Mouse (Mus musculus): Measurements from ENCODE around the gene Gpcpd1.

Gene Gpcpd1

DNA sequence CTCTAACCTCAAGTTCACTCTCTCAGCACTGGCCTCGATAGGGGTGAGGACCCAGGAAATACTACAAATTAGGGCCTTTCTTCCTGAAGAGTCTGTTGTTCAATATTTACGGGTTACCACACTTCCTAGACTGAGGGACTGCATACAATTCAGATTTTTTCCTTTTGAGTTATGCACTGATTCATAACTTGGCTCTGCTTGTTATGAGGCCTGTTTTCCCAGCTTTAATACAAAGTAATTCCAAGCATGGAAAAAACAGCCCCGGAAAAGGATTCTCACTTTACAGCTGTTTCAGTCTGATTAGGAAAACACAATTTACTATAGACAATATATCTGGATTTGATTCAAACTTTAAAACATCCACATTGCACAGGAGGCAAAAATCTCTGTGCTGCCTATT lies 1.5 kb downstream of the Gpcpd1 start:
- DNase-seq (ENCODE audit: low spot score in 2 of 2) = no peak

DNA sequence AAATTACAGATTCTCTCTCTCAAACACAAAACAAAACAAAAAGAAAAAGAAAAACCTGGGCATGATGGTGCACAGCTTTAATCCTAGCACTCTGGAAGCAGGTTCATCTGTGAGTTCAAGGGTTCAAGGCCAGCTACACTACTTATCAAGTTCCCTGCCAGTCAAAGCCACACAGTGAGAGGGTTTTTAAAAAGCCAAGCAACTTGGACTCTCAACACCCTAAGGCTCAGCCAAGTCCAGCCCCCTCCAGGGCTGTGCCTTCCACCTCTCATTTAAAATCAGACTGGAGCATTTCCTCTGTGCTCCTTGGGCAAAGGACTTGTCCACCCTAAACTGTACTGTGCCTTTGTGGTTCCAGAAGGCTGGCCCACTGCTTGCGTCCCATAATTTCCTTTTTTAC lies 3.3 kb downstream of the Gpcpd1 start:
- DNase-seq (ENCODE audit: low spot score in 2 of 2) = no peak

DNA sequence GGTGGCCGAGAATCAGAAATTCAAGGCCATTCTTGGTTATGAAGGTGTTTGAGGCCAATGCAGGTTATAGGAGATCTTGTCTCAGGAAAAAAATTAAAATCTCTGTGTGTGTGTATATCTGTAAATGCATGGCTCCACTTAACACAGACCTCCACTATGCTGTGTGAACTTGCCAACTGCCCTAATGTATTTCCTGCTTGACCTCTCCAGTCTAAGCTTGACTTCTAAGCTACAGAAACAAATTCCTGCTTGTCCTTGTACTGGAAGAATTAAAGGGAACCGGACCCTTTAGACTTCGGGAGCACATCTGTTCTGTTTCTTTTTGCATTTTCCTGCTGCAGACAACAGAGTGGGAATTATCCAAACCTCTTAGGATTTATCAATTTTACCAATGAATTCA lies 4.4 kb downstream of the Gpcpd1 start:
- no peak for DNase-seq (ENCODE audit: low spot score in 2 of 2)

GRCm38 (mm10) chr2:132582227-132582626 lies 5.3 kb downstream of the Gpcpd1 start:
- DNase-seq (ENCODE audit: low spot score in 2 of 2) = no peak

DNA sequence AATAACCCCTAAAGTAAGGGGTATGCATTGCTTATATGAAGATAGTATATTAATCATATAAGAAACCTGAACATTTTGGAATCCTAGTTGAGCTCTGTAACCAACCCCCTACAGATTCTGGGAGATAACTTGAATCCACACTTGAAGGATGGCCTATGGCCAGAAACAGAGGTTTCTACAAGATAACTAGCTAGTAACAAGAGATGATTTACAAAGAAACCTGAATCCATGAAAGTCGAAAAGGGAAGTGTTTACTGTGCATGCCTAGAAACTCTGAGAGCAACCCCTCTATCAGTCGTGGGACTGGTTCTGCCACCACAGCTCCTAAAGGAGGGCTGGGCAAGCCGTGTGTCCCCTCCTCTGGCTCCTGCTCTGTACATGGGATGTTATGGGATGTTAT lies 7.8 kb downstream of the Gpcpd1 start:
- DNase-seq (ENCODE audit: low spot score in 2 of 2) = no peak

DNA sequence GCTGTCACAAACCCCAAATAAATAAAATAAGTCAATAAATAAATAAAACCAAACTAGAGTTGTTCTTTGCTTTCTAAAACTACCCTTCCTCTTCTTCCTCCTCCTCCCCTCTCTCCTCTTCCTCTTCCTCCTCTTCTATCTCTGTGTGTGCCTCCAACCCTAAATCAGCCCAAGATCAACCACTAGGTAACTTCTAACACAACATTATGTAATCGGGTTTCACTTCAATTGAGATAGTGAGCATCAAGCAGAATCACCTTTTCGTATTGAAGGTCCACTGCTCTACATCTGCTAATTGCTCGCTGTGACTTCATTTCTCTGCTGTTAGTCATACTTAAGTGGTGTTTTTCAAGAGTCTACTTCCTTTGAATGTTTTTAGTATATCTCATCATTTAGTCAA lies 8.8 kb downstream of the Gpcpd1 start:
- no peak for DNase-seq (ENCODE audit: low spot score in 2 of 2)

- DNase-seq (ENCODE audit: low spot score in 2 of 2) = peak; percentile 99
These were observed 9.5 kb downstream of the Gpcpd1 start for GRCm38 (mm10) chr2:132578059-132578458.

- peak; percentile 73 to 74 for DNase-seq (ENCODE audit: low spot score in 2 of 2)
These were observed 10.0 kb downstream of the Gpcpd1 start for GRCm38 (mm10) chr2:132577431-132577981.

DNA sequence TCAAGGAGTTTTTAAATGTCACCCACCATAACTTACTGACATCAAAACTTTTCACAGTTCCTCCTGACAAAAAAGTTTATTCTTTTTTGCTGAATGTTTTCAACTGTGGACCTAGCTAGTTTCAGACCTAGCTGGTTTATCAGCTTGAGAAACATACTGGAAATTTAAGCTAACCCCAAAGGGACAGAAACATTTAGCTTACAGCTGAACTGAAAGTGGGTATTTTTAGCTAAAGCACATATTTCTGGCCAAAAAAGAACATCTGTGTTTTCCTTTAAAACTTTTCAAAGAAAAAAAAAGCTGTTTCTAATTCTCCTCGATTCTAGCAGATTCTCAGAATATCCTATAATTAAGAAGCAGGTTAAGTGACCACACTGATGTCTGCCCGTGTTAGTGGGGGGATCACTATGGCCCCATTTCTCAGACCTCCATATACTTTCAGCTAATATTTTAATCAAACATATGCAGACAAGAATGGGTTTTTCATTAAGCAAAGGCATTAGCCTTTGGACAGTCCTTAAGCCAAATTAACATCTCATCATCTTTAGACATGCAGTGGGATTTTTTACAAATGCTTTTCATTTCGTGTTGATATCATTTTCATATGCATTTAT lies 10.9 kb downstream of the Gpcpd1 start:
- no peak for DNase-seq (ENCODE audit: low spot score in 2 of 2)

DNA sequence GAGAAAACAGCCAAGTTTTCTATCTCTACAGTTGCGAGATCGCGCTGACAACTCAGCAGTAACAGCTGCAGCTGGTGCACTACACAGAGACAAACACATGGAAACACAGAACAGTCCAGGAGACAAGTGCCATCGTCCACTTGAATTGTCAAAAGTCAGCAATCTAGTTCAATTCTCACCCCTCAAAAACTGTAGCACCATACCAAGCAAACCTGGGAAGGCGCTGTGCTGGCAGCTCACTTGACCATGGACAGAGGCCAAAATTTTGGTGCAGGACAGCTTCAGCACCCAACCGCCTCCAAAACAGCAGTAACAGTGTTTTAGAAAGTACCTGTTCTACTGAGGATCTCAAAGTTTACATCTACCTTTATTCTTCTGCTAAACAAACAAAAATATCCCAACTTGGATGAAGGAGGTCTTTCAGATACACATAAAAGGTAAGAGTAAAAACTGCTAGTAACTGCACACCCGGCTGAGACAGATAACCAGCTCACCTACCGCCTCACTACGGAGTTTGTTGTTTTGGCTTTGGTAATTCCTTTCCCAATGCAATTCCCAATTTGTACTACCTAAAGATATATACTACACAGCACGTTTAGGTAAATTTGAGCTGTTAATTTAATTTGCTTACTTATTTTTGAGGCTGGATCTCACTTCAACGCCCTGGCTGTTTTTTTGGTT lies 11.6 kb downstream of the Gpcpd1 start:
- no peak for DNase-seq (ENCODE audit: low spot score in 2 of 2)

DNA sequence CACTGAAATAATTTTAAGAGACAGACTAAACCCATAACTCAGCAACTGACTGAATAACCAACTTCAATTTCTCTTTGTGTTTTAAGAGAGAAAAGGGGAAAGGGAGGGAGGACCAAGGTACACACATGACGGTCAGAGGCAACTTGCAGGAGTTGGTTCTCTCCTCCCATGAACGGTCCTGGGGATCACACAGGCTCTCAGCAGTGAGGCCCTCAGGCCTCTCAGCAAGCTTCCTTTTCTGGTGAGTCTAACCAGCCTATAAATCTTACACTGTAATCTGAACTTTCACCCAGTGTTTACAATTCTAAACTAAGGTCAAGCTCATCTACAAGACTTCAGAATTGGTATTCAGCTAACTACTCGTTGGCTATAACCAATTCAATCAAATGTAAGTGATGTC lies 12.3 kb downstream of the Gpcpd1 start:
- no peak for DNase-seq (ENCODE audit: low spot score in 2 of 2)

GRCm38 (mm10) chr2:132573280-132573679 lies 14.2 kb downstream of the Gpcpd1 start:
- DNase-seq (ENCODE audit: low spot score in 2 of 2) = no peak

GRCm38 (mm10) chr2:132572651-132573050 lies 14.9 kb downstream of the Gpcpd1 start:
- DNase-seq (ENCODE audit: low spot score in 2 of 2) = no peak

- no peak for DNase-seq (ENCODE audit: low spot score in 2 of 2)
These were observed 16.2 kb downstream of the Gpcpd1 start for GRCm38 (mm10) chr2:132571301-132571700.

DNA sequence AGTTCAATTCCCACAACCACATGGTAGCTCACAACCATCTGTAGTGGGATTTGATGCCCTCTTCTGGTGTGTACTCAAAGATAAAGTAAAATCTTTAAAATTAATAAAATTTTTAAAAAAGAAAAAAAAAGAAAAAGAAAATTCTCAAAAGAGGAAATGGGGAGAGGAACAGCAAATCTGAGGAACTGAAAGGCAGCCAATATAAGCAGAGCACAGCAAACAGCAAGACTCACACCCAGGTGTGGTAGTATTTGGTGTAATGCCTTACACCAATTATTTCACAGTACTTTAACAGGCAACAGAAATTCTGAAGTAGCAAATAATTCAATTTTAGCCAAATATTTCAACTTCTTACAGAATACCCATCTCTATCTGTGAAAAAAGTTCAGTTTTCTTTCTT lies 16.7 kb downstream of the Gpcpd1 start:
- DNase-seq (ENCODE audit: low spot score in 2 of 2) = no peak

DNA sequence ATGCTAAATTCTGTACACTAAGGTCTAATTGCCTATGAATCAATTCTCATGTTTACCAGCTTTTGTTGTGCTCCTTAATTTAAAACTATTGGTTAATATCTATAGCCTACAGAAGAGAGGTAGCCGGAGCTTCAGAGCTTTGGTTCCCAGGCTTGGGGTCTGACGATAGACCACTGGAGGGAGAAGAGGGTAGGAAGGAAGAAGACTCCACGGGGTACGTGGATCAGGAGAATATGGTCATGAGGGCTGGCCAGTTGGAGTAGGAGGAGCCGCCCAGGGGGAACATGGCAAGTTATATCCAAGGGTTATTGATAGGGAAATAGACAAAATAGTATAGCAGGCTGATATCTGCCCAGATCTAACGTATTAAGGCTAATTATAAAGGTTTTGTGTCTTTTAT lies 17.8 kb downstream of the Gpcpd1 start:
- no peak for DNase-seq (ENCODE audit: low spot score in 2 of 2)

GRCm38 (mm10) chr2:132567414-132567813 lies 20.1 kb downstream of the Gpcpd1 start:
- no peak for DNase-seq (ENCODE audit: low spot score in 2 of 2)

DNA sequence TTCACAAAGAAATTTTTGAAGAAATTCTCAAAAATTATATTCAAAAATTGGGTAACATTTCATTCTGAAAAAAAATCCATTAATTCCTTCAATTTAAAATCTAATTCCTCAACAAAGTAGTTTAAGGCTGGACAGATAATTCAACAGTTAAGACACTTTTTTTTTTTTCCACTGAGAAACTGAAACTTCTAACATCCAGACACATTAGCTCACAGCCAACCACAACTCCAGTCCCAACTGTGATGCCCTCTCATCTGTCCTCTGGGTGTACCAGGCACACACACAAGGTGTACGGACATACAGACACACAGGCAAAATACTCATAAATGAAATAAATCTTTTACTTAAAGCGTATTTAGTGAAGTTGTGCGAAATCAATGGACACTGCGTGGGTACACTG lies 25.7 kb downstream of the Gpcpd1 start:
- DNase-seq (ENCODE audit: low spot score in 2 of 2) = no peak

DNA sequence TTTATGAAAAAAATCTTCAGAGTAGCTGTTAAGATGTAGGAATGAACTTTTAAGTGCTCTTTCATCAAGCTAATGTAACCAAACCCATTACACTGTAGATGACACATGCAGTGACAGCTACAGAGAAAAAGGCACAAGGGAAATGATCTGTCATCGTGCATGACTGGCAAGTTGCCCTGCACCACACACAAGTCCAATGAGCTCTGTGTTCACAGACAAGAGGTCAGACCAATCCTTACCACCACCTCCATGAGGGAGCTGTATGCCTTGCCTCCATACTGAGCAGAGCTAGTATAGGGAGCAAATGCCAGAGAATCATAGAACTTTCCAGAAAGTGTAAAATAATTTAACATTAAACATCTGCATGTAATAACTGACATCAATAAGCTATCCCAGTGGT lies 59.7 kb downstream of the Gpcpd1 start:
- no peak for DNase-seq (ENCODE audit: low spot score in 2 of 2)

GRCm38 (mm10) chr2:132526894-132527532 lies 60.5 kb downstream of the Gpcpd1 start:
- DNase-seq (ENCODE audit: low spot score in 2 of 2) = no peak

DNA sequence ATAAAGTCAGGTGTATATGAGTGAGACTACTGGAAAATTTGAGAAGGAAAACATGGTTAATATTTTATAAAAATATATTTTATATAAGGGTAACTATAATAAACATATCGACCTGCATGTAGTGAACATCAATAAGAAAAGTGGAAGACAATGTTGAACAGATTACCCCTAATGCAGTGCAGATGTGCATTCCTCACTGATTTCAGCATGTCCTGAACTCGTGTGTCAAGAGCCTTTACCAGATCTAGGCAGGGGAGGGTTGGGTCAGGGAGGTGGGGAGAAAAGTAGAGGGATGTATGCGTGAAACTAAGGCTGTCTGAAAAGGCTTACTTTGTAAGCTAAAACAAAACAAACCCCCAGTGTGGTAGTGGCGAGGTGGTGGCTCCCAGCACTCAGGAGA lies 61.4 kb downstream of the Gpcpd1 start:
- DNase-seq (ENCODE audit: low spot score in 2 of 2) = no peak

DNA sequence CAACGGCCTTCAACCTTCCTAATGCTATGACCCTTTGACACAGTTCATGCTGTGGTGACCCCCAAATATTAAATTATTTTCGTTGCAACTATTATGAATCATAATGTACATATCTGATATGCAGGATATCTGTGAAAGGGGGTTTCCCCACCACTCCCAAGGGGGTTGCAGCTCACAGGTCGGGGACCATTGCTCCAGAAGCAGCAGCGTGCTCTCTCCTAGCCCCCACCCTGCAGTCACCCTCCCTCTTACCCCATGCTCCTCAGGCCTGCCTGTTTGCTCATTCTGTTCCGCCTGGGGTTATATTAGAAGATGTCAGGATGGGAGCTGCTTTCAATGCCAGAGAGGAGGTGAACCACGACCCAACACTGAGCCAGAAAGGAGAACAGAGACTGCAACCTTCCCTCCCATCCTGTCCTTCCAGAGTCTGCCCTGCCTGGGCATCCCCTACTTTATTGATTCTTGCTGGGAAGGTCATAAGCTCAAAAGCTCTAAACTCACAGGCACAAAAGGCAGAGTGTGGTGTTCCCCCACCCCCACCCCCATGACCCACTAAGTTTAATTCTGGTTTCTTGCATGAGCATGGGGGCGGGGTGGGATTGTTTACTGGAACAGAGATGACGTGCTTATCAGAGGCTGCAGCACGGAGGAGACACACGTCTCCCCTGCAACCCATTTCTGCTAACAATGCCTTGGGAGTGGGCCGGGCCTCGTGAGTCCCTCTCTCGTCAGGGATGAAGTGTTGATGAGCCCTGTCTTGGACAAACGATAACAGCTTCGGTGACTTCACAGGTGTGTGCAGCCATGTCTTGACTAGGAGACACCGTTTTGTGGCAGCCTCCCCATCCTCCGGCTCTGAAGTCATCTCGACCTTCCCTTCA lies 69.3 kb downstream of the Gpcpd1 start:
- no peak for DNase-seq (ENCODE audit: low spot score in 2 of 2)
